Mouse (Mus musculus) heart, adult 11 months (tissue): Measurements from ENCODE around the gene Rbks.
"Not testable (repeated sequence)": the region's sequence is repeated elsewhere in the genome, so short reads cannot be mapped to it uniquely, and the experiment has no call there.

Source experiments
- DNase-seq: peaks from one replicate; pipeline ENCODE4 v3.0.0; 2022

Gene Rbks

DNA sequence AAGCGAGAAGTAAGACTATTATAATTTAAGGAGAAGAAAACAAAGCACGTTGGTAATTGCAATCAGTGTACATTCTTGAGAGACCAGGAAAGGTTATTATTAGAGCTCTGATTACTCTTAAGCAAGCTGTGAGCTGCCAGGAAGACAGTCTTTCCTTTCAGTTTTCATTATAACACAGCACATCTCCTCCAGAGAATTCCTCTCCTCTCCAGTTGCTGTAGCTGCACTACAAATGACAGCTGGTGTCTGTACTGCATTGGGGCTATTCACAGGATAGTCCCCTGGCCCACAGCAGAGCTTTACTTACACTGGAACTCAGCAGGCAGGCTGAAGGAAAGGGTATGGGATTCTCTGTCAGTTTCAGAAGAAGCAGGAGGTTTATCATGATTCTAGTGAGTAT, 24.0 kb downstream of the Rbks start:
- DNase-seq = no peak

DNA sequence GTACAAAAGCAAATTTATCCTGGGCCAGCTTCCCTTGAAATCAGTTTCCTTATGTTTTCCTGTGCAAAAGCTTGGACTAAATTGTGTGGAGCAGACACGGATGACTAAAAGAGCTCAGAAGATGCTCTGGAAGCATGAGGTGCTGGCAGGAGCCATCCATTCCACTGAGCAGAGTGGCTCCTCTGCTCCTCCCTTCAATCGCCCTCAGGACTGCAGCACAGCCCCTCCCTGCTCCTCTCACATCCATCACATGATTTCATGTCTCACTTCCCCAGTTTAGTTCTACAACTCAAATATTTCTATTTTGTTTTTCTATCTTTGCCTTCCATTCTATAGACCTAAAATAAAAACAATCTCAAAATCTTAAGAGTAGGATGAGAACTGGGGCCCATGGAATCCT, 26.3 kb downstream of the Rbks start:
- DNase-seq = no peak

DNA sequence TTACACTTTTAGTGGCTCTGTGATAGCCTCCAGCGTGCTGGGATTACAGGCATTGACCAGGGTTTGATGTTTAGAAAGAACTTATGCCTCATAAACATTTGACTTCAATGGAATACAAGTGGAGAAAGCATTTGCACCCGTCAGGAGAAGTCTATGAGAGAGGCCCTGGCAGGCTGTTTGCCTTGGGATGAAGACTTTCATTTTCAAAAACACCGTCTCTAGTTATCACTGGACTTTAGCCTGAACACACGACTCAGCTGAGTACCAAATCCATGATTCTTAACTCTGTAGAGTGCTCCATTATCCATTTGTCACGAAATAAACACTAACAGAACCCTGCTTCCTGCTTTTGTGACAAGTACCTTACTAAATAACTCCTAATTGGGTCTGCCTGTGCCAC, 27.4 kb downstream of the Rbks start:
- no peak for DNase-seq

DNA sequence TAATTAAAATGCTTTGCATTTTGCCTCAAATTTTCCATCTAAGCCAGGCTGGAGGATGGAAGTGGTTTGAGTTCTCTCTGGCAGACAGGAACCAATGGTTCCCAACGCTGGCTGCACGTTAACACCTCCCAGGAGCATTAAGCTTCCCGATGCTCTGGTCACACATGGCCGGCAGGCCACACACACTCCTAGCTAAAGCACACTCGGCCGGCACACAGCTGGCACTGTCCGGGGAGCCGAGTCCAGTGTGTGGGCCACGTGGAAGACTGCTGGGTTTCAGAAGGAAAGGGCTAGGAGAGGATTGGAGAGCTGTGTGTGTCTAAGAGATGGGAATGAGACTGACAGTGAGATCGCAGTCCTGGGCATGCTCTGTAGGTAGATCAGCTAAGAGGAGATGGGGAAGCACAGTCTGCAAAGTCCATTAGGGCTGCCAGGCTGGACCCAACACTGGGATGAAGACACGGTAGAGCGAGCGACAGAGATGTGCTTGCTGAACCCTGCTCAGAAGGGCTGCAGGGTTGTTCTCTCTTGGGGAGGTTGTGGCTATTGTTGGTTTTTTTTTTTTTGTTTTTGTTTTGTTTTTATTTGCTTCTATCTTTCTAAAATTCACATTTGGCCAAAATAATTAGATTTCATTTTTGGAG, 29.0 kb downstream of the Rbks start:
- peak; percentile 80 for DNase-seq

DNA sequence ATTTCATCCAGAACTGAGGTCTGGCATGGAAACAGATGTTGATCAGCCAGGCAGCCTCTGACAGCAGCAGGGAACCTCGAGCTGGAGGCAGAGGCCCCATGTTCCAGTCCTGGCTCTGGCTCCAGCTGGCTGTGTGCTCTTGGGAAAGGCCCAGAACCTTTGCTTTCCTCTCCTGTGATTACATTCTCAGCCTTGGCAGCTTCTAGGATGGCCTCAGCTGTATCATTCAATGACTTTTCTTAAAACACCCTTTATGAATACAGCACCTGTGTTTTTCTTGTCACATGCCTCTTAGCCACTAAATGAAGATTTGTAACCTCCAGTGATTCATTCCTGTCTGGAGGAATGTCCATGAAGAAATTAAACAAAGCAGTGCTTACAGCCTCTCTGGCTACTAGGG, 31.3 kb downstream of the Rbks start:
- DNase-seq = peak; percentile 88

DNA sequence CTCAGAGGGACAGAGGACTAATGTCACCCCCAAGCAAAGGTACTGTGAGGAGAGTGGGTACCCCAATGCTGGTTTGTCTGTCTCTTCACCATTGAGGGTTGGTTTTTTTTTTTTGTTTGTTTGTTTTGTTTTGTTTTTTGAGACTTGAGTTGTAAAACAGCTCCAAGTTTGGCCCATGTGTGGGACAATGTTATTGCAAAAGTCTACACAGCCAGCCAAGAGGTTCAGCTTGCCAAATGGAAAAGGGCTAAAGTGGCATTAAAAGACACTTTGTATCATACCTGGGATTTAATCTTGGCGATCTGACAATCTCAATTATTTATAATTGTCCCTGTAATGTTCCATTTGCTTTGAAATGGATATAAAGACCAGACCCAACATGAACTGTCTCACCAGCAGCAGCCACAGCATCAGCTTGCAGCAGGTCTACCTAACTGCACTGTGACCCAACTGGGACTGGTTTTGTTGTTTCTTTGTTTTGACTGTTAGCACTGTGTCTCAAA, 41.7 kb downstream of the Rbks start:
- peak; percentile 2 for DNase-seq

DNA sequence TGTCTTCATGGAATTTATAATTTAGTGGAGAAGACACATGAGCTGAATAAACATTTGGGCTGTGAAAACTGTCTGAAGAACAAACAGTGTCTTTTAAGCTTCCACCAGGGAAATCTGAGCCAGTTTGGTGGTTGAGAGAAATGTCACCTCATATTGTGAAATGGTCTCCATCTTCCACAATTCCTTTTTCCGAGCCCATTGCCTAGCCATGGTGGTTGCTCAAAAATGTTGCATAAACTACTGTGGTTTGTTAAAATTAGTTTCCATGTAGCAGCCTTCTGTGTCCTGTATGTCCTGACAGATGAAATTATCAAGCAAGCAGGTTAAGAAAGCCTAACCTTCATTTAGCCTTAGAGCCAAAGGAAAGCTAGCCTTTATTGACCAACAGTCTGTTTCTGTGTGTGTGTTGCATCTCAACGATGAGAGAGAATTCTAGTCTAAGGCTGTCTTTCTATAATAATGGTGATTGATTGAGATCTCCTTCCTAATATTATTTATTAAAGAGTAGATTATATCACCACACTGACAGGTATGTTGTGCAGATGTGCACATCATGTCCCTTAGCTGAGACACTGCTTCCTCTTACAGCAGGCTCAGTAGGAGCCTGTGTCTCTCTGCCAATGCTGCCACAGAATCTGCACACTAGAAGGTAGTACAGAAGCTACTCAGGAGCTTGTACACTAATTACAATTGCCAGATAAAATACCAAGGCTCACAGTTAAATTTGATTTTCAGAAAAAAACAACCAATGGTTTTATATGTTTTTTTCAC, 46.7 kb downstream of the Rbks start:
- peak; percentile 7 for DNase-seq

DNA sequence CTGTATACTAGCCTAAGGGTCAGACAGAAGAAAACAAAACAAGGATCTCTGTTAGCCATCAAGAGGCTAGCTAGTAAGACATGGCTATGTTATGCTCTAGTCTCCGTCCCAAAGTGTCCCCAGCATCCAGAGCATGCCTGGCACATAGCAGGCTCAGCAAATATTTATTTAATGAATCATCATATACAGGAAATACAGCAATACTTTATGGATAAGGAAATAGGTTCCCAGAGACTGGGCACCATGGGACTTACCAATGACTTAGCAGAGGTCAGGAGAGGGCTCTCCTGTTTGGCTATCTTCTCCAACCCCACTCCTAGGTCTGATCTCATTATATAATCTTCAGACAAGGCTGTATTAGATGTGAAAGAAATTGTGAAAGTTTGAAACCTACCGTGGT, 50.1 kb downstream of the Rbks start:
- DNase-seq = peak; percentile 70

DNA sequence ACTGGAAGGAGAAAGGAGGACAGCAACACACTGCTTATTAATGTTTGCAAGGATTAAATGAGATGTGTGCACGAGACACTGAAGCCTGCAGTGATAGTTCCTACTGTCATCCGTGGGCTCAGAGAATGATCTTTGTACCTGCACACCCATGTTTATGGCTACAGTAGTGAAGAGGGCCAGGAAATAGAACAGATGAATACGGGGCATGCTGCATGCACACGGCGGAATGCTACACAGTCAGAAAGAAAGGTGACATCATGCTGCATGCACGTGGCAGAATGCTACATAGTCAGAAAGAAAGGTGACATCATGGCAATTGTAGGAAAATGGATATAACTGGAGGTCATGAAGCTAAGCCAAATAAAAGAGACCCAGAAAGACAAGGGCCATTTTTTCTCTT, 50.9 kb downstream of the Rbks start:
- DNase-seq = peak; percentile 53

DNA sequence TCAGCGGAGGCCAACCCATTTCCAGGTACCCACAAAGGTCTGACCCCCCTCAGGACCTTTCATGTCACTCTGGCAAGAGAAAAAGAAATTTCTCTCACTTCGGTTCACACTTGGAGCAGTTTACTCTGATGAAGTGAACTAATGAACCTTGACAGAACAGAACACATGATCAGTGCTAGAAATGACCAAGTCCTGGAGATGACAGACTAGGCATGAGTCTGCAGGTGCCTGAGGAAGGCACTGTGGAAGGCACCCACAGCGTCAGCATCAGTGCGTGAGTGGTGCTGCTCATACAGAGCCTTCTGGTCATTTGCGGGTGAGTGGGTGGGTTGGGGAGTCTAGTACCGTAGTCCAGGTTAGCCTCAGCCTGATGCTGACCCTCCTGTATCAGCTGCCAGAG, 51.6 kb downstream of the Rbks start:
- DNase-seq = no peak

DNA sequence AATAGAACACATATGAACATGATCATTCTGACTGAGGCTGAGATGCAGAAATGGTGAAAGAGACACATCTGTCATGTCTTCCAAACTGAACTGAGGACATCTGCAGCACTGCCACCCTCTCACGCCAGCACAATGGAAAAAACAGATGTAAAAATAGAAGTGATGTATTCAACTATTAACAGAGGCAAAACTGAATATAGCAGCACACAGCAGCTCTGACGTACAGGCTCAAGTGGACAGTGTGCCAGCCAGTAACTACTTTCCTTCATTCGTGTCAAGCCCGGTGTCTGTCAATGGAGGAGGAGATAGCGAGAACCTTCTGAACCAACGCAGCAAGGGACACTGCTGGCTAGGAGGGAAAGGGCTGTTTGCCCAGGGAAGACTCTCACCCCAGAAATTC, 52.6 kb downstream of the Rbks start:
- DNase-seq = peak; percentile 94

DNA sequence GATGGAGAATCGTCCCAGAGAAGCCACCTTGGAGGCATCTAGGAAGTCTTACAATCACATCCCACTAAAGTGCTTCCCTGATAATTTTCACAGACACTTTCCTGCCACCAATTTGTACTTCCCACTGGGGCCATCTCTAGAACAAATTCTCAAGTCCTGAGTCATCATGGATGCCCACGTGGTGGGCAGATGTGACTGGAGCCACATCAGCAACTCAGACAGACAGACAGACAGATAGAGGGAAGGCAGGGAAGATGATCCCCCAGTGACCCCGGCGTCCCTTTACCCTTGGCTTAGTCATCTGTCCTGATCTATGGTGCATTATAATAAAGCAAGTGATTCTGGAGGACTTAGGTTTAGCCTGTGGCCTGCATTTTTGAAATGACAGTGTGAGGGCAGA, 53.2 kb downstream of the Rbks start:
- peak; percentile 67 for DNase-seq

DNA sequence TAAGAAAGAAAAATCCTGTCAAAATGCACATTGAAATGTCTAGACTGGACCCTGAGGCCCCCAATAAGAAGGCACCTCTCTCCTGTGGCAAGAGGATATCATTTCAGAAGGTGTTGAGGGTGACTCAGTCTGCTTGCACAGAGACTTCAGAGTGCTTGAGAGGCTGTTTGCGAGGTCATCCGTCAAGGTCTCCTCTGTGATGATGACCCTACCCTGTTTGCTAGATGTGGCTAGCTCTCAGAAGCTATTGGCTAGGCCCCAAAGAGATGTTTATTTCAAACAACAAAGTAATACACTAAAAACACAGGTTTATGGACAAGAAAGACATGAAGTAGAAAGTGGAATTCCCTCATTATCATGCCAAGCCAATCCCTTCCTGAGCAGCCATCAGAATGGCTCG, 55.1 kb downstream of the Rbks start:
- DNase-seq = peak; percentile 65

DNA sequence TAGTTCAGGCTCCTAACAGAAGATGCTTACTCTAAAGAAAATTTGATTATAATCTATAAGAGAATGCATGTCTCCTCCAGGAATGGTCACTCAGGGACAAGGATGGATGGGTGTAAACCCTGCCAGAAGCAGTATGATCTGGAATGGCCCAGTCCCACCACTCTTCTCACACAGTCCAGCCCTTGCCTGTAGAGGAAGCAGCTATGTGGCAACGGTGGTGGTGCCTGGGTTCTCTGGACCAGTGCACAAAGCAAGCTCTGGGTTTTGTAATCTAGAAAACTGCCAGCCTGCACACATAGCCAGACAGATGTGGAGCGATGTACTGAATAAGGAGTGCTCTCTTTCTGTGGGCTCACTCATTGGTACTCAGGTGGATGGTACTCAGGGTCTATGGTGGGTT, 56.9 kb downstream of the Rbks start:
- peak; percentile 85 for DNase-seq

DNA sequence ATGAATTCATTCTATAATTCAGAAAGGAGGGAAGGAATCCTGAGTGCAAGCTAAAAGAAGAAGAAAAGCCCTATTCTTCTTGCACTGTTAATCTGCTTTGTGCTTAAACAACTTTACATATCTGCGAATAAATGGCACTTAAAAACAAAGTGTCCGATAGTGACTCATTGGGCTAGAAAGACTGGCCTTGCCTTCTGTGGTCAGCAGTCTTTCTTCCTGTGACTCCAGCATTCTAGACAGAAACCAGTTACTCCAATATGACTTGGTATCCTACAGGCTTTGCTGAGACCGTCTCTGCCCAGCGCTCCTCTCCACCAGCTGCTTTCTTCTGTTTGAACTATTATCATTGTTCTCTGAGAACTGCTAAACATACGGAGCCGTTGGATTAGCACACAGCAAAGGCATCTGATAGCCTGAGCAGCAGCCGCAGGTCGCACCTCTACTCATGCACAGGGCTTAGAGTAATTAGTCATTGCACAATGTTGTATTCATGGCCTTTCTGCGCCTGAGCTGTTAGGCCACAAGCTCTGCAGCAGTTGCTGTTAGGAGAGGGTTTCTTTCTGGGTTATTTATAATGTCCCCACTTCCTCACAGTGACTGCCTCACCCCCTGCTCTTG, 60.7 kb downstream of the Rbks start:
- DNase-seq = no peak

DNA sequence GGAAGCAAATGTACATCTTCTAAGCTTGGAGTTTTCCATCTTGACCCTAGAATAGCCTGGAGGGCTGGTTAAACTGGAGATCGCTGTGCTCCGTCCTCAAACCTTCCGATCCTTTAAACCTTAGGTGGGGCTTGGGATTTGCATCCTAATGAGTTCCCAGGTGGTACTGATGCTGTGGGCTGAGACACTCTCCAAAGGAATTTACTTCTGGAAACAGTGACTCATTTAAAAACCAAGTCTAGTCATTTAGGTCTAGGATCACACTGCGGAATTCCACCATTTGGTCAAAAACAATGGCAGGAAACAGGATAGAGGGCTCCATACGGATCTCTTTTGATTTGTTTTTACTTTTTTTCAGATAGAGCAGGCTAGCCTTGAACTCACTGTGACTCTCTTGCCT, 62.7 kb downstream of the Rbks start:
- no peak for DNase-seq

DNA sequence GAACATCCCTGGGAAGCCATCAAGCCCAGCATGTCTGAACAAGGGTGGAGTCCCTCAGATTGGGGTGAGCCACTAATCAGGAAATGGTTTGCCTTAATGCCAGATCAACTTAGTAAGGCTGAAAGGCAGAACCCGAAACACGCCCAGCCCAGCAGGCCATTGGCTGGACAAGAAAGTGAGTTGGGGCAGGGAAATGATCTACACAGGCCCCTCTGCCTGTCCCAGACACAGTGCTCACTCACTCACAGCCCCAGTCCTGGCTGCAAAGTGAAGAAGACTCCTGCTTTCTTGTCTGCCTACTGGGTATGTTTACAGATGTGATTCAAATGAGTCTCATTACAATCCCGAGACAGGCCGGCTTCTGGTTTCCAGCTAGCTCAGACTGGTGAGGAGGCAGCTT, 63.3 kb downstream of the Rbks start:
- DNase-seq = no peak

DNA sequence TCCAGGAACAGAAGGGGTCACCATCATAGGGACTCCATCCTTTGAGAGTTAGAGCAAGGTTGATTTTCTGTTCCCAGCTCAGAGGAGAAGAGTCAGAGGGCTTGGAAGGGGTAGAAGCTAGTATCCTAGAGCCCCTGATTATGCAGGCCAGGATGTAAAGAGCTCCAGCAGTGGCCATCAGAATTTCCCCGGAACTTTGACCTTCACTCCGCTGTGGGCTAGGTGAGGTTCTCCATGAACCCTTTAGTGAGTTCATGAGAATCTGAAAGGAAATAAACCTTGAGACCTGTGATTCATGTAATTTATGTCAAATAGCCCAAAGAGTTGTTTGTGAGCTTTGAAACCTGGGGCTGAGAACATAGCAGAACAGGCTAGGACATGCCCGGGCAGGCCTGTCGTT, 66.3 kb downstream of the Rbks start:
- not testable (repeated sequence) for DNase-seq

DNA sequence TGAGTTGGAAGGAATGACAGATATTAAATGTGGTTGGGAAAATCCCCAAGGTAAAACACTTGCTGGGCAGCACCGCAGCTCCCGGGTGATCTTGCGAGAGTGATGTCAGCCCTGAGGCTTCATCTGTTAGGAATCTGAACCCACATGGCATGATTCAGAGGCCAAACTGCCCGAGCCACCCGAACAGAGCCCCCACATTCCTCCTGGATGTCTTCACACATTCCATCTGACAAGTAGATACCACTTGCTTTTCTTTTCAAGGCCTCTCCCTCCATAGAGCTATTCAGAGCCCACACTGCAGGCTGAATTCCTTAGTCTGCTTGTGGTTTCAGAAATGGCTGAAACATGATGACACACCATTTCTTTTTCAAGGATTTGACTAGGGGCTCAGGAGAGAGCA, 67.4 kb downstream of the Rbks start:
- DNase-seq = peak; percentile 96

DNA sequence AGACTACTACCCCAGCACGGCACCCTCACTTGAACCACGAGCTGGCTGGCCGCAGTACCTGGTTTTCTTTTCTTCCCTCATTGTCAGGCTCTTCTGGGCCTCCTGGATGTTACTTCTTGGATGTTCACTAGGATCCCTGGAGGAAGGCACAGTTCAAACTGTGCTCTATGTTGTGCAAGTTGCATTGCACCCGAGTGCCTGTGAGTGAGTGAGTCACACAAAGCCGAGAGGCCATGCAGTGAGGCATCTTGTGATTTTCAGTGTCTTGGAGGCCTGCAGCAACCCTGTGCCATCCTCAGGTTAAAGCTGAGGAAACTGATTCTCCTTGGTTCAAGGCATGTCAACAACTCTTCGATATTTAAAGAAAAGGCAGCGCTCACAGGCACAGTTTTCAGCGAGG, 68.9 kb downstream of the Rbks start:
- DNase-seq = no peak

DNA sequence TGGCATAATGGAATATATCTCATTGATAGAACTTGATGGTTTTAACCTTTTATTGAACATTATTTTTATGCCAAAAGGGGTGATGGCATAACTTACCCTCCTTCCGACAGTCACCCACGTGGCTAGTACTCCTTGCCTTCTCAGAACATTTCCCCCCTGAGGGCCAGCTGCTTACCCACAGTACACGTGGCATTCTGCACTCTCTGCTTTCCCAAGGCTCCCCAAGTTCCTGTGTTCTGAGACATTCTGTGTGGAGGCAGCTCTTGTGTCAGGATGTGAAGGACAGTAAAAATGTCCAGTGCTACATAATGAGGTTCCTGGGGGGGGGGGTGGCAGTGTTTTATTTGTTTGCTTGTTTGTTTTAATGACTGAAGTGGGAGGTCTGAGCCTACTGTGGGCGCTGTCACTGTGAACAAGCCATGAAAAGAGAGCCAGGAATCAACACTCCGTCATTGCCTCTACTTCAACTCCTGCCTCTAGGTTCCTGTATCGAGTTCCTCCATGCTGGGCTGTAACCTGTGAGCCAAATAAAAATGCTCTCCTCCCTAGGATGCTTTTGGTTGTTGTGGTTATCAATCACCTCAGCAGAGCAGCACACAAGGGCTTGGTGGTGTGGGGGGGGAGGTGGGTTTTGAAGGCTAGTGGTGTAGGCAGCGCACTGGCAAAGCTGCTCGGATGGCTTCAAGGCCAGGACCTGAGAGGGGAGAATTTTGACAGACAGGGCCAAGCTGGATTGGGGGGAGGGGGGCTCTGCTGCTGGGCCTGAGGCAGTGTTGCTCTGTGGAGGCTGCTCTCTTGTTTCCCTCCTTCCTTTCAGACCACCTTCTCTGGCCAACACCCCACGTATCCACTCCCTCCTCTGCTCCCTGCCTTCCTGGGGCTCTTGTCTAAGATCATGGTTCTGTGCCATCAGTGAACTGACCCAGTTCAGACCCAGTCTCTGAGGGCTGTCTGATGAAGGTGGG, 69.6 kb downstream of the Rbks start:
- no peak for DNase-seq

DNA sequence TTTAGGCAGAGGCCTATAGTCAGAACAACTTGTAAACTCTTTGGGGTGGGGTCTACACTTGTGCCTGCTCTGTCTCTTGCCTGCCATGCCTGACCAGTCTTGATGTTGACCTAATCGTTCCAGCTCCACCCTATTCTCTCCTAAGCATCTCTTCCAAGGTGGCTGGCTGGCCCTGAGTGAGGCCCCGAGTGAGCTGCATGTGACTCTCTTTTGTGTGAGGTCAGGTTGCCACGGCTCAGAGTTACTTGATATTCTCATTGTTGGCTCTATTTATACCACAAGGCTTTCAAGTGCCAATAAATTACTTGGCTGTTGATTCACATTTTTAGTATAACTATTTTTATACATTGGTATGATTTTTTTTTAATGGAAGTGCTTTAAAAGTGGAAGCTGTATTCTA, 70.3 kb downstream of the Rbks start:
- DNase-seq = peak; percentile 94

DNA sequence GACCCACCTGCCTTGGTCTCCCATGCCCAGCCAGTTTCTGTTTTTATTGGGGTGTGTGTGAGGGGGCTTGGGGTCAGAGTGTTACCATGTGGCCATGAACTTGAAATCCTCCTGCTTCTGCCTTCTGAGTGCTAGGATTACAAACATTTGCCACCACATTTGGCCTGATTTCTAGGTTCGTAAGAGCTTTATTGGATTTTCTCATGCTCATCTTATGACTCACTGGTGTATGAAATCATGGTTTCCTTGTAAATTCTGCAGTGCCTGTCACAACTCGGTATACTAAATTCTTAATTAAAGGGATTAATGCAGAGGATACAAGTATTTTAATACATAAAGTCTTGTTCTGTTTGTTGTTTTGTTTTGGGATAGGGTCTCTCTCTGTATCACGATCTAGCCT, 77.1 kb downstream of the Rbks start:
- DNase-seq = no peak
